Mouse (Mus musculus) ES-E14 (cell line): Measurements from ENCODE around the gene Map7d2.

Source experiments
- HCFC1 ChIP-seq: IDR thresholded peaks from 2 replicates; pipeline ENCODE4 v1.6.1; 2012; ENCODE audit warnings: low read length, inconsistent platforms, borderline replicate concordance; ENCODE audit not compliant: insufficient read depth
- ZC3H11A ChIP-seq: IDR thresholded peaks from 2 replicates; pipeline ENCODE4 v1.6.1; 2012; ENCODE audit warnings: low read depth, mild to moderate bottlenecking, inconsistent platforms, low read length, borderline replicate concordance

GRCm38 (mm10) chrX:159547093-159547492, 132.7 kb downstream of the Map7d2 start:
- TF ChIP-seq HCFC1 (no peak), ZC3H11A (no peak)
